Mouse (Mus musculus): ENCODE measurements around the gene Gm29666. TPM values are rescaled to one million over a fixed set of nuclear protein-coding genes. Genes with fewer than 3 reads are reported as not detected.

The Gm29666 gene
- 1.0 and 1.3 TPM in 2 replicates for polyA plus RNA-seq (2012; rRNA removed)

DNA sequence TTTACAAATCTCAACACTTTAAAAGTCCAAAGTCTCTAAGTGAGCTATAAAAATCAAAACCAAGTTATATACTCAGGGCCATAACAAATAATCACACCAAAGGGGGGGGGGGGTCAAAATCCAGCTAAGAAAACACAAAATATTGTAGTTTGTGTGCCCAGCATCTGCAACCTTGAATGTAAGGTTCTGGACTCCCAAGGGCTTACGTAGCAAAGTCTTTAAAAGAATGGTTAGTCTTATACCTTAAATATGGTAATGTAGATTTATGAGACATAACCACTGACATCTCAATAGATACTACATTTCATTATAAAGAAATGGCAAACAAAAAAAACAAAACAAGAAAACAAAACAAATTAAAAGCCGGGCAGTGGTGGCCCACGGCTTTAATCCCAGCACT, at the start of gene Gm29666:
Gm29666 (minus strand) TSS at position 101 of the 400 bp plus-strand sequence.
- H3K4me1 ChIP-seq (replicated peaks; ENCODE audit: control insufficient read depth, insufficient read depth, low read length), result peaks cover 2% of the 10 kb centered on the region; the same call in 1 of the 2 replicates
- H3K27me3 ChIP-seq (ENCODE audit: control insufficient read depth, insufficient read depth, low read length), result no peaks in the 10 kb centered on the region
- TF ChIP-seq CTCF (IDR thresholded peaks at IDR 0.05; ENCODE audit: borderline replicate concordance, control insufficient read depth, extremely low read depth, insufficient read depth, low read length, poor library complexity) (no peak), POLR2A (IDR thresholded peaks at IDR 0.05; ENCODE audit: control insufficient read depth, extremely low read depth, insufficient read depth, low read length, poor library complexity) (no peak)
- no peak within 1 kb of the TSS for H3K4me3 ChIP-seq (ENCODE audit: control insufficient read depth, insufficient read depth, low read length)
- 97% methylated on average over 3 of the region's 3 CpGs for WGBS
- no peaks in the 10 kb centered on the region for H3K36me3 ChIP-seq (ENCODE audit: control insufficient read depth, insufficient read depth, low read length)
- no peak within 1 kb of the TSS for H3K27ac ChIP-seq (ENCODE audit: control insufficient read depth, insufficient read depth, low read length)
- DNase-seq, result no peak

DNA sequence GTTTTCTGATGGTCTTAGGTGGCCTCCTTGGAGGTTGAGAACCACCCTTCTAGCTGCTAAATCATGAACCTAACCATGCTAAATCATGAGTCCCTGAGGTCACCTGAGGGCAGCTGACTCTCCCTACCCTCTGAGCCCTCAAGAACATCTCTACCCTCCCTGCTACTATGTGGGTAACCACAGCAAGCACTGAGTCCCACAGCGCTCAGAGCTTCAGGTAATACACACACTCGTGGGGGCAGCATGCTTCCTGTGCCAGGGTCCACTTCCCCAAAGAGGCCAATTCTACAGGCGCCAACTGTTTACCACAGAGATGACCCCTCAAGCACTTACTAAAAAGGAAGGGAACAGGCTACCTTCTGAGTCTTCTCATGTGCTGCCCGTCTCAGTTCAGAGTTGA, 48.7 kb upstream of the Gm29666 start:
- H3K27ac ChIP-seq (ENCODE audit: control insufficient read depth, insufficient read depth, low read length), result no peak overlapping the region
- no peak overlapping the region for H3K4me3 ChIP-seq (ENCODE audit: control insufficient read depth, insufficient read depth, low read length)
- 7% methylated on average over 4 of the region's 4 CpGs for WGBS
- H3K27me3 ChIP-seq (ENCODE audit: control insufficient read depth, insufficient read depth, low read length), result no peaks in the 10 kb centered on the region
- TF ChIP-seq CTCF (IDR thresholded peaks at IDR 0.05; ENCODE audit: borderline replicate concordance, control insufficient read depth, extremely low read depth, insufficient read depth, low read length, poor library complexity) (no peak), POLR2A (IDR thresholded peaks at IDR 0.05; ENCODE audit: control insufficient read depth, extremely low read depth, insufficient read depth, low read length, poor library complexity) (no peak)
- no peak for DNase-seq
- no peaks in the 10 kb centered on the region for H3K36me3 ChIP-seq (ENCODE audit: control insufficient read depth, insufficient read depth, low read length)
- peaks cover 6% of the 10 kb centered on the region for H3K4me1 ChIP-seq (replicated peaks; ENCODE audit: control insufficient read depth, insufficient read depth, low read length)

DNA sequence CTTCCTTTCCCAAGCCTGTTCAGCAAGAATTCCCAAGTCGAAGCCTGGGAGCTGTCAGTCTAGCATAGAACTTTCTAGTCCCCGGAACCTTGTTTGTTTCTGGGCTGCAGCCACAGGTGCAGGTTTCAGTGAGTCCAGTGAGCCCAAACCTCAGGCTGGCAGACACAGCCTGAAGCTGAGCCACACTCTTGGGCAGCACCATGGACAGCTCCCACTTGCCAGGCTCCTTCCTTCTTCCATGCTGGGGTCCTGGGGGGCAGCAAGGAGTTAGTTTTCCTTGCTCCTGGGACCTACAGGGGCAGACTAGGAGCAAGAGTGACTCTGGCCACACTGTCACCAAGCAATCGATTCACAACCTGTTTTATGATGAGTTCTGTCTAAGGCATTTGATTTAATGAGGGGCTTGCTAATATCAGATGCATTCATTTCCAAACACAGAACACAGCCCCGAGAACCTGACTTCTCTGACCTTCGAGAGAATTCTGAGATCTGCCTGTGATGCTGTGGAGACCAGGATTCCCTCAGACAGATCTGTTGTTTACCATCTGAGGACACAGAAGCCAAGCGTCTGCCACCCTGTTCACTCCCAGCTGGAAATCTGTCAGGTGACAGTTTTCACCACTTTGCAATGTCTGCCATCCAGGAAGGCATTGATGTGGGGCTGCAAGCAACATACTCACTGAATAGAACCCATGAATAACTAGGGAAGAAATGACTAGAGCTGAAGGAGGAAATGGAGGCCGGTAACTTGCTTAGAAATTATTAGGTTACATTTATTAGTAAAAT, 45.9 kb upstream of the Gm29666 start:
- H3K4me3 ChIP-seq (ENCODE audit: control insufficient read depth, insufficient read depth, low read length), result no peak overlapping the region
- H3K4me1 ChIP-seq (replicated peaks; ENCODE audit: control insufficient read depth, insufficient read depth, low read length), result peaks cover 6% of the 10 kb centered on the region
- DNase-seq, result peak; percentile 65
- H3K27me3 ChIP-seq (ENCODE audit: control insufficient read depth, insufficient read depth, low read length), result no peaks in the 10 kb centered on the region
- no peaks in the 10 kb centered on the region for H3K36me3 ChIP-seq (ENCODE audit: control insufficient read depth, insufficient read depth, low read length)
- H3K27ac ChIP-seq (ENCODE audit: control insufficient read depth, insufficient read depth, low read length), result no peak overlapping the region
- no peak for TF ChIP-seq POLR2A (IDR thresholded peaks at IDR 0.05; ENCODE audit: control insufficient read depth, extremely low read depth, insufficient read depth, low read length, poor library complexity)
- TF ChIP-seq CTCF (IDR thresholded peaks at IDR 0.05; ENCODE audit: borderline replicate concordance, control insufficient read depth, extremely low read depth, insufficient read depth, low read length, poor library complexity), result no peak
- WGBS, result 59% methylated on average over 7 of the region's 7 CpGs

DNA sequence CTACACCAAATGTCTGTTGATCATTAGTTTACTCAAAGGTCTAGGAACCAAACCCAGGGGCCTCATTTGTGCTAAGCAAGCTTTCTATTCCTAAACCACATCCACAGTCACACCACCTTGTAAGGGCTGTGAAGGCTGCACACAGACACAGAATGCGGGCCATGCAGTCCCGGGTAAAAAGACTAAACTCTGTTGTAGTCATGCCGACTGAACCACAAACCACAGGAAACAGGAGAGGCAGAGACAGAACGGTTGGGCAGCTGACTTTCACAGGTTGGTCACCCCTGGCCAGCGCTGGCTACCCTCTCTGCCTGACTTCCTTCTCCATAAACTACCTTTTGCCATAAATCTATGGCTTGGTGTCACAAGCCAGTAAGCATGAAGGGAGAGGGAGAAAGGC, 44.9 kb upstream of the Gm29666 start:
- Histone ChIP-seq H3K27ac (ENCODE audit: control insufficient read depth, insufficient read depth, low read length) (no peak overlapping the region), H3K4me3 (ENCODE audit: control insufficient read depth, insufficient read depth, low read length) (no peak overlapping the region), H3K4me1 (replicated peaks; ENCODE audit: control insufficient read depth, insufficient read depth, low read length) (peaks cover 6% of the 10 kb centered on the region), H3K36me3 (ENCODE audit: control insufficient read depth, insufficient read depth, low read length) (no peaks in the 10 kb centered on the region), H3K27me3 (ENCODE audit: control insufficient read depth, insufficient read depth, low read length) (no peaks in the 10 kb centered on the region)
- TF ChIP-seq CTCF (IDR thresholded peaks at IDR 0.05; ENCODE audit: borderline replicate concordance, control insufficient read depth, extremely low read depth, insufficient read depth, low read length, poor library complexity) (no peak), POLR2A (IDR thresholded peaks at IDR 0.05; ENCODE audit: control insufficient read depth, extremely low read depth, insufficient read depth, low read length, poor library complexity) (no peak)
- no peak for DNase-seq
- WGBS, result 10% methylated on average over 5 of the region's 5 CpGs

DNA sequence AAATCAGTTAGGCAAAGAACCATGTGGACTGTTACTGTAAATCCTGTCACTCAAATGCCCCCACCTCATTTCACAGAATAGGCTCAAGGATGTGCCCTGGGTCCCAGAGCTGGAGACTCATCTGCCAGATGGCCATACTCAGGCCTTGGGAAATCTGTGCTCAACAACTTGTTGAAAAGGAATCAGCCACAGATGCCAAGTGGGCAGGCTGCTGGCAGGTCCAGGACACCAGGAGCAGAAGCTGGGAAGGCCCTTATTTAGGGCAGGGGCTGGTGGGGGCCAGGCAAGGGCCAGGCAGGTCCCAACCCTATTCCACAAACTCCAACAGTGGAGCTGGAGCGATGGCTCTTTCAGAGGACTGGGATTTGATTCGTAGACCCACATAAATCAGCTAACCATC, 42.7 kb upstream of the Gm29666 start:
- DNase-seq, result no peak
- TF ChIP-seq CTCF (IDR thresholded peaks at IDR 0.05; ENCODE audit: borderline replicate concordance, control insufficient read depth, extremely low read depth, insufficient read depth, low read length, poor library complexity) (no peak), POLR2A (IDR thresholded peaks at IDR 0.05; ENCODE audit: control insufficient read depth, extremely low read depth, insufficient read depth, low read length, poor library complexity) (no peak)
- Histone ChIP-seq H3K4me1 (replicated peaks; ENCODE audit: control insufficient read depth, insufficient read depth, low read length) (peaks cover 6% of the 10 kb centered on the region), H3K36me3 (ENCODE audit: control insufficient read depth, insufficient read depth, low read length) (no peaks in the 10 kb centered on the region), H3K27me3 (ENCODE audit: control insufficient read depth, insufficient read depth, low read length) (no peaks in the 10 kb centered on the region), H3K4me3 (ENCODE audit: control insufficient read depth, insufficient read depth, low read length) (no peak overlapping the region), H3K27ac (ENCODE audit: control insufficient read depth, insufficient read depth, low read length) (no peak overlapping the region)
- 95% methylated on average over 2 of the region's 2 CpGs for WGBS

DNA sequence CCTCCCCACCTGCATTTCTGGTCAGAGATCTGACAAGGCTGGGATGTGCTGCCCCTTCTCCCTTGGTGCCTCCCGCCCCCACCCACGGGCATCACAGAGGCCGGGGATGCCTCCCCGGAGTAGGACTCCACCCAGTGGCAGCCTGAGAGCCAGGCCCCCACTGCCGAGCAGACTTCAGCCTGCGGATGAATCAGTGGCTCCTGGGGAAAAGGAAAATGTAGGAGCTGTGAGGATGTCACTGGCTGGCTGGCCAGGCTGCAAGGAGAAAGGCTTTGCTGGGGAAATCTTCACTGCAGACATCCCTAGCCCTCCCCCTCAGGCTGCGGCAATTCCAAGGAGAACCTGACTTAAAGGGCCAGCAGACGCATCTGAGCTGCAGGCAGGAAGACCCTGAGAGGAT, 40.9 kb upstream of the Gm29666 start:
- no peaks in the 10 kb centered on the region for H3K27me3 ChIP-seq (ENCODE audit: control insufficient read depth, insufficient read depth, low read length)
- WGBS, result 74% methylated on average over 8 of the region's 8 CpGs
- no peaks in the 10 kb centered on the region for H3K36me3 ChIP-seq (ENCODE audit: control insufficient read depth, insufficient read depth, low read length)
- H3K4me1 ChIP-seq (replicated peaks; ENCODE audit: control insufficient read depth, insufficient read depth, low read length), result peaks cover 6% of the 10 kb centered on the region
- H3K4me3 ChIP-seq (ENCODE audit: control insufficient read depth, insufficient read depth, low read length), result no peak overlapping the region
- TF ChIP-seq POLR2A (IDR thresholded peaks at IDR 0.05; ENCODE audit: control insufficient read depth, extremely low read depth, insufficient read depth, low read length, poor library complexity) (no peak), CTCF (IDR thresholded peaks at IDR 0.05; ENCODE audit: borderline replicate concordance, control insufficient read depth, extremely low read depth, insufficient read depth, low read length, poor library complexity) (no peak)
- H3K27ac ChIP-seq (ENCODE audit: control insufficient read depth, insufficient read depth, low read length), result no peak overlapping the region
- no peak for DNase-seq

All from thymus, adult 2 months (tissue).